In genomic region chr6:71089735-71090134, GRCm38 (mm10) we compare ENCODE assay signal across 25 mouse cellular contexts.
"Had no signal": no experiment of that assay in that cellular context is flagged by ENCODE, and none has a peak within 500 bp of the region (broad histone marks: within the 10 kb centered on the region; RNA-seq: fewer than 3 reads in every experiment).

No protein-coding gene starts in this region.

- ATAC-seq: hindbrain, postnatal 0 days; intestine, embryonic 16.5 days; liver, embryonic 12.5 days had no signal

- DNase-seq: gastrocnemius, adult 2 months; gastrocnemius, postnatal 10 days; gastrocnemius, postnatal 25 days; heart, adult 18-20 months; heart, postnatal 14 days; heart, postnatal 36 days; kidney, adult 11 months; kidney, adult 2 months; kidney, adult 9 months; kidney, postnatal 14 days; kidney, postnatal 36 days; layer of hippocampus, adult 9-11 months; left cerebral cortex, postnatal 4 days had no signal

- H3K36me3 ChIP-seq: heart, embryonic 10.5 days; heart, embryonic 12.5 days; hindbrain, embryonic 13.5 days; hindbrain, embryonic 15.5 days; kidney, embryonic 15.5 days; limb, embryonic 12.5 days; liver, embryonic 12.5 days had no signal

- H3K4me2 ChIP-seq: heart, embryonic 12.5 days; hindbrain, embryonic 13.5 days; hindbrain, embryonic 15.5 days; kidney, embryonic 15.5 days; limb, embryonic 12.5 days; liver, embryonic 12.5 days had no signal

- H3K27me3 ChIP-seq: heart, embryonic 12.5 days; hindbrain, embryonic 13.5 days; hindbrain, embryonic 15.5 days; kidney, embryonic 15.5 days; limb, embryonic 12.5 days; liver, embryonic 12.5 days had no signal

- H3K9me3 ChIP-seq: heart, embryonic 10.5 days; hindbrain, embryonic 13.5 days; kidney, embryonic 15.5 days; liver, embryonic 12.5 days had no signal

- H3K4me3 ChIP-seq: gastrocnemius, adult 2 months; heart, embryonic 10.5 days; heart, embryonic 12.5 days; hindbrain, embryonic 13.5 days; hindbrain, embryonic 15.5 days; kidney, embryonic 15.5 days; left cerebral cortex, adult 2 months; limb, embryonic 12.5 days; liver, embryonic 12.5 days had no signal

- H3K4me1 ChIP-seq: heart, embryonic 10.5 days; hindbrain, embryonic 13.5 days; hindbrain, embryonic 15.5 days; limb, embryonic 12.5 days; liver, embryonic 12.5 days had no signal

- H3K9ac ChIP-seq: heart, embryonic 12.5 days; hindbrain, embryonic 13.5 days; hindbrain, embryonic 15.5 days; kidney, embryonic 15.5 days; limb, embryonic 12.5 days; liver, embryonic 12.5 days; liver, embryonic 14.5 days had no signal

- H3K27ac ChIP-seq: gastrocnemius, adult 2 months; heart, embryonic 10.5 days; hindbrain, embryonic 13.5 days; hindbrain, embryonic 15.5 days; hindbrain, postnatal 0 days; kidney, postnatal 0 days; left cerebral cortex, adult 2 months; limb, embryonic 12.5 days; liver, embryonic 12.5 days; liver, embryonic 14.5 days had no signal
